Mouse (Mus musculus): Measurements from ENCODE around the gene Dnajb4. TPM values are rescaled to one million over a fixed set of nuclear protein-coding genes. Genes with fewer than 3 reads are reported as not detected.
A peak's percentile ranks its signal among the peaks of the same experiment; 100 is the strongest.

The Dnajb4 gene
- polyA plus RNA-seq, 1 experiment from 2014 or later: 85.0 TPM

DNA sequence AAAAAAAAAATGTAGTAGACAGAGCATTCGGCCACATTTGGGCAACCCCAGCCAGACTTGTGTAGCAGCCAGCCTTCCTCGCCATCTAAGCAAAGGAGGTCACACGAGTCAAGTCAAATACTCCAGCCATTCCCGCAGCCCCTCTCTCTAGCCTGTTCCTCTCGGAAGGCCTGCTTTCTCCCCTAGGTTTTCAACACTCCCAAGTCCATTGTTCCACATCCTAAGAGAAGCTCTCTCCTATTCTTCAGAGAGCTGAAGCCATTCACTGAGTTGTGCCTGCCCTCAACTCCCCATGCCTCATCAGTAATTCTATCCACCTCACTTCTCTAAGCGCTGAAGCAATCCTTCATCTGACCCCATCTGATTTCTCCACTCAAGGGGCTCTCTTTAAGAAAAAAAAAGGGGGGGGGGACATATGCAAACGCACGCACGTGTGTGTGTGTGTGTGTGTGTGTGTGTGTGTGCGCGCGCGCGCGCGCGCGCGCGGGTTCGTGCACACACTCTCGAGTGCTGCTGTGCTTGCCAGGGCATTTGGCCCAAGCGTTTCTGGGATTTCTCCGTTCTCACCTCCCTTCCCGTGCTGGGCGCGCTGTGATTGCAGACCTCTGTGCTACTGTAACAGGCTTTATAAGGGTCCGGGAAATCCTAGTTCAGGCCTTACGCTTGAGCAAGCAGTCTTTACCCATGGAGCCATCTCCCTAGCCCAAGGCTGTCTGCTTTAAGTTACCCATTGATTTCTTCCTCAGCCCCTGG lies 43.2 kb downstream of the Dnajb4 start:
- TF ChIP-seq CTCF (IDR thresholded peaks at IDR 0.05): no peak
- in situ Hi-C loops (cut with MboI; ENCODE audit: low pct_unique_long_range_greater_than_20kb): no loop called here
- CTCF ChIA-PET: interaction anchor here (1.1 kb wide), 1 partner anchor 17 kb away, joined by 3 read pairs; no protein-coding TSS in a partner anchor
- DNase-seq (ENCODE audit: low read depth, low spot score) (no peak), ATAC-seq (no peak)
- POLR2A ChIA-PET: no interaction called here
- H3K27me3 ChIP-seq: no peaks in the 10 kb centered on the region

DNA sequence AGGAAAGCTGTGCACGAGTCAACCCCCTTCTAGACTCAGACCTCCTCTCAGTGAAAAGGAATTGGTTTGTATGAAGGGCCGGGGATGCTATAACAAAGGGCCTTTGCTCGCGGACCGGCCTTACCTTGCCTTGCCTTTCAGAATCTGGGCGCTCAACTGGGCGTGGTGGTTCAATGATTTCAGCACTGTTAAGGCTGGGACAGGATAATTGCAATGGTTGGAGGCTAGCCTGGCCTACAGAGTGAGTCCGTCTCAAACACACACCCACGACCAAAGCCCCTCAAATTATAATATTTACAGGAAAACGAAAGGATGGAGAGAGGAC lies 44.0 kb downstream of the Dnajb4 start, which contains the start of gene Gipc2:
Gipc2 (minus strand) TSS at position 132 of the 325 bp plus-strand sequence.
- DNase-seq (ENCODE audit: low read depth, low spot score) (no peak), ATAC-seq (no peak)
- in situ Hi-C loops (cut with MboI; ENCODE audit: low pct_unique_long_range_greater_than_20kb): no loop called here
- ChIA-PET POLR2A (no interaction called here), CTCF (no interaction called here)
- no peaks in the 10 kb centered on the region for H3K27me3 ChIP-seq
- TF ChIP-seq CTCF (IDR thresholded peaks at IDR 0.05): no peak

DNA sequence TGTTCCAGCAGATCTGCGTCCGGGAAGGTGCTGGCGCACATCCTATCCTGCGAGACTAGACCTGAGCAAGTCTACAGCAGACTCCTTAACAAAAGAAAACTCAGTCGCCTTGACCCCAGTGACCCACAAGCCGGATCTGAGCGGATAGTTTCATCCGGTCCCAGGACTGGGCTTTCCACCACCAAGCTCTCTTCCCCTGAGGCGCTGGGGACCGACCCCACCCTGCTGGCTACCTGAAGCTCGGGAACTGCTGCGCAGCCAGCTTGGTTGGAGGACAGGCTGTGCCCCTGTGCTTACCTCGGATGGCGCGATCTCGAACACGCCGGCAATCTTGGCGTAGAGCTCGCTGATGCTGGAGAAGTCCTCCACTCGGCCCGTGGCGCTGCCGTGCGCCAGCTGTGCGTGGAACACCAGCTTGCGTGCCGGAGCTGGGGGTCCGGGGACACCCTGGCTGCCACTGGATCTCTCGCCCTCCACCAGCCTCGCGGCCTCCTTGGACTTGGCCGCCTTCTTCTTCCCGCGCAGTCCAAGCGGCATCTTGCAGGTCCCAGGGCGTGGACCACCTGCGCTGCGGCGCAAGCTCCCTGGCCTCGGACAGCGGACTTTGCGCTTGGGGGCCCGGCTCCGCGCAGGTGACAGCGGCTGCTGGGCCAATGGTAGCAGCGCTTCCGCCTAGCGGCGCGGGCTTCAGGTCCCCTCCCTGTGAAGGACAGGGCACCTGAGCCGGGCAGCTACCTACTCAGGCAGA lies 44.6 kb downstream of the Dnajb4 start:
- DNase-seq (ENCODE audit: low read depth, low spot score) (no peak), ATAC-seq (peak; percentile 40)
- POLR2A ChIA-PET: interaction anchor here (0.9 kb wide), 1 partner anchor 21 kb away, joined by 5 read pairs; no protein-coding TSS in a partner anchor
- in situ Hi-C loops (cut with MboI; ENCODE audit: low pct_unique_long_range_greater_than_20kb): no loop called here
- no peak for TF ChIP-seq CTCF (IDR thresholded peaks at IDR 0.05)
- CTCF ChIA-PET: interaction anchor here (1.1 to 1.7 kb wide), 3 partner anchors 13 to 89 kb away, joined by 3 to 5 read pairs (median 4); no protein-coding TSS in a partner anchor
- H3K27me3 ChIP-seq: no peaks in the 10 kb centered on the region

DNA sequence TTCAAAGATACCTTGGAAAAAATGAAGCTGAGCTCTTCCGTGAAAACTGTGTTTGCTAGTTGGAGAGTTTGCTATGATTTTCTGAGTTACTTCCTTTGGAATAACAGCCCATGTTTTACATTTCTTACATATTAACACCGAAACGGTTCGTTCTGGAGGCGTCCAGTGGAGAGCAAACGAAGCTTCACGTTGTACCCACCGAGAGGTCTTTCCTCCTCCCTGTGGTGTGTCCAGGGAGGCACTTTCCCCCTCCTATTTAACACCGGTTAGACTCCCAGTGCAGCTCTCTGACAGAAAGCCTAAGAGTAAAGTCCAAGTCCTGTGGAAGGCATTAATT lies 45.1 kb downstream of the Dnajb4 start:
- ATAC-seq: no peak
- no peak for DNase-seq (ENCODE audit: low read depth, low spot score)
- ChIA-PET POLR2A (interaction anchor here (0.6 to 0.9 kb wide), 2 partner anchors 20 to 23 kb away, joined by 4 to 5 read pairs; no protein-coding TSS in a partner anchor), CTCF (interaction anchor here (1.1 to 1.7 kb wide), 3 partner anchors 14 to 90 kb away, joined by 3 to 5 read pairs (median 4); no protein-coding TSS in a partner anchor)
- H3K27me3 ChIP-seq: no peaks in the 10 kb centered on the region
- in situ Hi-C loops (cut with MboI; ENCODE audit: low pct_unique_long_range_greater_than_20kb): no loop called here
- no peak for TF ChIP-seq CTCF (IDR thresholded peaks at IDR 0.05)

- no peak for ATAC-seq
- in situ Hi-C loops (cut with MboI; ENCODE audit: low pct_unique_long_range_greater_than_20kb): no loop called here
- H3K27me3 ChIP-seq: no peaks in the 10 kb centered on the region
- CTCF ChIA-PET: interaction anchor here (0.6 to 1.4 kb wide), 2 partner anchors 13 to 20 kb away, joined by 3 read pairs; no protein-coding TSS in a partner anchor
- no peak for DNase-seq (ENCODE audit: low read depth, low spot score)
- TF ChIP-seq CTCF (IDR thresholded peaks at IDR 0.05): no peak
- POLR2A ChIA-PET: interaction anchor here (0.8 to 1.1 kb wide), 2 partner anchors 15 to 18 kb away, joined by 3 read pairs; no protein-coding TSS in a partner anchor
Observed at GRCm38 (mm10) chr3:152163320-152163719, 46.8 kb downstream of the Dnajb4 start.

DNA sequence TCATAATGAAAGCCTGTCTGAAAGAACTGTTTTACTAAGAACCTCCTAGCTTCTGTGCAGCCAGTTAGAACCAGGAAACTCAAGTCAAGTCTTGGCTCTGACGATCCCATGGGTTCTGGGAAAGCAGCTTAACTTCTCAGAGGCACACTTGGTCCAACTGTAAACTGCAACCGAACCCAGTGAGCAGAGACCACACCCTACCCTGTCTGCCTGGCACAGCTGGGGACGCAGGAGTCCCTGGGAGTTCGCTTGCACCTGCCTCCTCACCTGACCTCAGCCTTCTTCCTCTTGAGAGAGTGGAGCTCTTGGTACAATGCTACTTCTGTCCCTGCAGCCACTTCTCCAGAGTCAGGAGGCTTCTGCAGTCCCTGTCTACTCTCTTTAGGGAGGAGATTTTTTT lies 49.5 kb downstream of the Dnajb4 start:
- H3K27me3 ChIP-seq: no peaks in the 10 kb centered on the region
- ATAC-seq: no peak
- in situ Hi-C loops (cut with MboI; ENCODE audit: low pct_unique_long_range_greater_than_20kb): no loop called here
- no peak for TF ChIP-seq CTCF (IDR thresholded peaks at IDR 0.05)
- ChIA-PET POLR2A (no interaction called here), CTCF (interaction anchor here (1.7 to 4.9 kb wide), 2 partner anchors 11 to 19 kb away, joined by 4 to 21 read pairs; no protein-coding TSS in a partner anchor)
- no peak for DNase-seq (ENCODE audit: low read depth, low spot score)

GRCm38 (mm10) chr3:152159321-152159720 lies 50.8 kb downstream of the Dnajb4 start:
- no peak for TF ChIP-seq CTCF (IDR thresholded peaks at IDR 0.05)
- H3K27me3 ChIP-seq: no peaks in the 10 kb centered on the region
- DNase-seq (ENCODE audit: low read depth, low spot score): no peak
- no peak for ATAC-seq
- ChIA-PET CTCF (interaction anchor here (0.9 to 4.9 kb wide), 6 partner anchors 10 to 47 kb away, joined by 3 to 21 read pairs (median 4); no protein-coding TSS in a partner anchor), POLR2A (no interaction called here)
- in situ Hi-C loops (cut with MboI; ENCODE audit: low pct_unique_long_range_greater_than_20kb): no loop called here

GRCm38 (mm10) chr3:152158344-152159291 lies 51.5 kb downstream of the Dnajb4 start:
- ATAC-seq: no peak
- no peak for DNase-seq (ENCODE audit: low read depth, low spot score)
- ChIA-PET CTCF (interaction anchor here (0.8 to 4.9 kb wide), 9 partner anchors 9 to 53 kb away, joined by 3 to 21 read pairs (median 3); no protein-coding TSS in a partner anchor), POLR2A (interaction anchor here (1.6 kb wide), 1 partner anchor 22 kb away, joined by 8 read pairs; no protein-coding TSS in a partner anchor)
- in situ Hi-C loops (cut with MboI; ENCODE audit: low pct_unique_long_range_greater_than_20kb): no loop called here
- TF ChIP-seq CTCF (IDR thresholded peaks at IDR 0.05): no peak
- no peaks in the 10 kb centered on the region for H3K27me3 ChIP-seq

DNA sequence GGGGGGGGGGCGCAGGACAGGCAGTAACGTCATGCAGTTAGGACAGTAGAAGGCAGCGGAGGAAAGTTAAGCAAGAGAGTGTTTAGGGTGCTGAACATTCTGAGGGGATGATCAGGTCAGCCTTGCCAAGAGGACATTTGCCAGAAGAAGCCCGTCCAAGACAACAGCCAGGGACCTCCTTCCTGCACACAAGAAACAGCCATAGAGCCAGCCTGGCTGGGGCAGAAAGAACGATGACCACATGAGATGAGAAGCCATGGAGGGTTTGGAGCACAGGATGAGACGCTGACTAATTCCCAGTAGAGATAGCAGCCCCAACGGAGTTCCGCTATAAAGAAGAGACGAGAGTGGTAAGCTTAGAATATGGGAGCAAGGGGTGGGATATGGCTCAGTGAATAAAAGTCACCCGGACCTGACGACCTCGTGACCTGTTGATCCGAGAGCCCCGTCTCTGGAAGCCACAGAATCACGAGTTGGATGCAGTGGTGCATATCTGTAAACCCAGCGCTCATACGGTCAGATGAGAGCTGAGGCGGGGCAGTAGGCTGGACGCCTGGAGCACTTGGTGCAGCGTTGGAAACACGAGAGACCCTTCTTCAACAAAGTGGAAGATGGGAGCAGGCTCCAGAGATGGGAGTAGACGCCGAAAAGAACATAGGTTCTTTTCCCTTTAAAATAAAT lies 53.1 kb downstream of the Dnajb4 start:
- CTCF ChIA-PET: interaction anchor here (0.6 to 3.0 kb wide), 6 partner anchors 13 to 158 kb away, joined by 3 to 17 read pairs (median 6); no protein-coding TSS in a partner anchor
- no peak for DNase-seq (ENCODE audit: low read depth, low spot score)
- no peak for TF ChIP-seq CTCF (IDR thresholded peaks at IDR 0.05)
- no peaks in the 10 kb centered on the region for H3K27me3 ChIP-seq
- in situ Hi-C loops (cut with MboI; ENCODE audit: low pct_unique_long_range_greater_than_20kb): no loop called here
- peak; percentile 23 for ATAC-seq
- POLR2A ChIA-PET: interaction anchor here (1.2 to 1.6 kb wide), 2 partner anchors 20 to 36 kb away, joined by 4 to 8 read pairs; no protein-coding TSS in a partner anchor
